Mouse (Mus musculus) gastrocnemius, postnatal 14 days (tissue): ENCODE results near the gene Kcnn1. TPM values are rescaled to one million over a fixed set of nuclear protein-coding genes. Genes with fewer than 3 reads are reported as not detected.

Experiments used
- DNase-seq: peaks from one replicate; pipeline ENCODE4 v3.0.0; 2021; ENCODE audit warnings: mixed read lengths
- intact Hi-C: fragments of 180-260 bp; cut with DNase I; formaldehyde crosslinking; loops from one replicate; pipeline ENCODE4 v1.15.1; 2025; ENCODE audit warnings: low total_unique reads
- total RNA-seq, 2 experiments: library from RNA; stranded (reverse); gene quantifications; 2 replicates each; pipeline ENCODE4 v1.2.3; 2021

The Kcnn1 gene
- total RNA-seq, 2 experiments from 2014 or later = 5.4 to 6.6 TPM

DNA sequence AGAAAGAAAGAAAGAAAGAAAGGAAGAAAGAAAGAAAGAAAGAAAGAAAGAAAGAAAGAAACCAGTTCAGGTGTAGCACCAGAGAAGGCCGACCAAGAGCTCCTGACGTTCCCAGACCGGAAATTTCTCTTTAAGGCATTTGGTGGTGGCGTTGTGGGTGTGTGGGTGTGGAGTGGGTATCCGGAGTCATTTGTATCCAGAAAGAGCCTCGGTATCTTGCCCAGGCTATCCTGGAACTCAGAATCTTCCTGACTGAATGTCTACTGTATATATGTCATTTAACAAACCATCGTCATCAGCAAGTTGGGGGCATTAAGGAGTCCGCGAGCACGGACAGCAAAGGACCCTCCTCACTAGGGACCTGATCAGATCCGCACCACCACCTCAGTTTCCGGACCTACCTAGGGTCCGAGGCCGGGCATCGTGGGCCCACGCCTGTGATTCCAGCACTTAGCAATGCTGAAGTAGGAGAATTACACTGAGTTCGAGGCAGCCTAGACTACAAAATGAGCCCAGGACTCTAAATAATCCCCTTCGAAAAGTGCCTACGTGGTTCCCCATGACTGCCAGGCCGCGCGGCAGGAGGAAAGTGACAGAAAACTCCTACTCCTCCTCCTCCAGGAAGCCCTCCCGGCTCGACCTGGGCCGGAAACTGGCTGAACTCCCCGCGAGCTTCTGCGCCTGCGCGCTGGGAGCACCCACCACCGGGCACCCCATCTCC, 9.7 kb upstream of the Kcnn1 start:
- intact Hi-C loops = no loop called here

DNA sequence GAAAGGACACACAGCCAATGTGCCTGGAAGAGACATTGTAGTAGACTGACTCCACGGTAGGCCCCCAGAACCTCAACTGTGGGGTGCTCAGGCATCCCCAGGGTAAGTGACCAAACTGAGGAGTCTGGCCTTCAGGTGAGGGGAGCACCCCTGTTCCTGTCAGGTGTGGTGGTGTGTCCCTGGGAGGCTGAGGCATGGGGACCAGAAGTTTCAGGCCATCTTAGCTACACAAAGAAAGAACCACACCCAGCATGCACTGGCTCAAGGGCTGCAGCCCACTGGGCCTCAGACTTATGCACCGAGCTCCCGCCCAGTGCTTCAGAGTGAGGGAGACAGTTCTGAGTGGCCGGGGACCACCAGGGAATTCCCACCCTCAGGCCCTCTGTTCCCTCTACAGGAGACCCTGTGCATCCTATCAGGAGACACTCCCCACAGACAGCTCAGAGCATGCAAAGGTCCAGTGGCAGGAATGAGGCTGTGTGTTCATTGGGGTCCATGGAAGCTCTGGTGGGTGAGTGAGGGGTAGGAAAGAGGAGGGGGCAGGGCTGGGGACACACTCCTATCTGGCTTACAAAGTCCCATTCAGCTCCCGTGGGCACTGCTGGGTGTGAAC, 8.2 kb upstream of the Kcnn1 start:
- intact Hi-C loops = no loop called here
- DNase-seq = no peak

More for the DNA sequence above, 9.7 kb upstream of the Kcnn1 start:
- no peak for DNase-seq

GRCm38 (mm10) chr8:70869601-70870041, 6.6 kb upstream of the Kcnn1 start:
- intact Hi-C loops = loop anchor here (2.0 kb wide), 1 partner anchor 25 kb away; no protein-coding TSS in a partner anchor
- peak; percentile 77 for DNase-seq

DNA sequence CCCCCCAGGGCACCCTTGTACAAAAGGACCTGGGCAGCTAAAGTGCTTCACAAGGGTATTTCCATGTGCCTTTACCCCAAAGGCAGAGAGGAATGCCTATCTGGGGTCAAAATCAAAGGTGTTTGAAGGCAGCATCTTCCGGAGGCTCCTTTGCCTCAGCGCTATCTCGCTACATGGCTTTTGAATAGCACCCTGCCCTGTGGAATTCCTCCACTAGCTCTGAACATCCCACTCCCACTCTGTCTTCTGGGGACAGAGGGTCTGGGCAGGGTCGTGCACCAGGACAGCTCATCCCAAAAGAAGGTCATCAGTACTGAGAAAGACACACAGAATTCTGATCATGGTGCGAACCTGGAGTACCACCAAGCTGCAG, 6.1 kb upstream of the Kcnn1 start:
- no peak for DNase-seq
- intact Hi-C loops = loop anchor here (2.0 kb wide), 1 partner anchor 24 kb away; no protein-coding TSS in a partner anchor

DNA sequence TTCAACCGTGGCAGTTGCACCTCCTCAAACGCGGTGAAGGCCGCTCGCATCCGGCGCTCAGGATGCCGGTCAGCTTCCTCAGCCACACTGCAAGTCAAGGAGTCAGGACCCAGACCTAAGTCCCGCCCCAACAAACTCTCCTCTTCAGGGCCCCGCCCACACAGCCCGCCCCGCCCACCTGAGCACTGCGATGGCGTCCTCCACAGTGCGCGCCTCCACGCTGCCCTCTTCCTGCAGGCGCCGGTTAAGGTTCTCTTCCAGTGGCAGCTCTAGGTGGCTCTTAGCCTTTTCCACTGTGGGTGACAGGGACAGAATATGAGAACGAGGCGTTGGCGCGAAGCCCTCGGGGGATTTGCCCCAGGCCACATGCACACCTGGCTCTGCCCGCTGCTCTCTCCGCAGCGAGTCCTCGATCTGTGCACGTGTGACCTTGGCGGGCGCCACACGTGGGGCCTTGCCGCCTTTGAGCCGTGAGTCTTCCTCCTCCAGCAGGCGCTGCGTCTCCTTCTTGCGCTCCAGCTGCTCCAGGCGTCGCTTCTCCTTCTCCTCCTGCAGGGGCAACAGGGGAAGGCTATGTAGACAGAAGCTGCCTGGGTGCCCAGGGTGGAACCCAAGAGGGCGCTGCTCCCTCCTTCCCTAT, 5.6 kb upstream of the Kcnn1 start:
- intact Hi-C loops = loop anchor here (2.0 kb wide), 1 partner anchor 24 kb away; no protein-coding TSS in a partner anchor
- DNase-seq = no peak

GRCm38 (mm10) chr8:70866566-70866965, 3.5 kb upstream of the Kcnn1 start:
- intact Hi-C loops = no loop called here
- no peak for DNase-seq

DNA sequence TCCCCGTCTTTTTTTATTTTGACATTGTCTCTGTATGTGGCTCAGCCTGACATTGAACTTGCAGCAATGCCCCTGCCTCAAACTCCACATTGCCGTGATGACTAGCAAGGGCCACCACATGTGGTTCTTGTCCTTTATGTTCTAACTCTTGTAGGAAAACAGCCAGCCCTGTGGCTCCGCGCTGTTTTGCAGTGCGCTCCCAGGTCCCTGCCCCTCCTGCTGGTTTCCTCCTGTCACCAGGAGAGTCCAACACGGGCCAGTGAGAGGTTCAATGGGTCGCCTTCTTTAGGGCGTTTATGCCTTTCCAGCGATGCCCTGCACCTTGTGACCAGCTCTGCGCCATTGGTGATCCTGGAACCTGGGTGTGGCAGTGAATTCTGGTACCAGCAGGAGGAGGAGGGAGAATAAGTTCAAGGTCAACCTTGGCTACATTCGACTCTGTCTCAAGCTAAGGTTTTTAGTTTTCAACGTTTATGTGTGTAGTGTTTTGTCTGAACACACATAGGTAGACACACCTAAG, 3.0 kb upstream of the Kcnn1 start:
- intact Hi-C loops = no loop called here
- DNase-seq = no peak

GRCm38 (mm10) chr8:70865350-70866000, 2.4 kb upstream of the Kcnn1 start:
- DNase-seq = peak; percentile 98
- intact Hi-C loops = no loop called here

DNA sequence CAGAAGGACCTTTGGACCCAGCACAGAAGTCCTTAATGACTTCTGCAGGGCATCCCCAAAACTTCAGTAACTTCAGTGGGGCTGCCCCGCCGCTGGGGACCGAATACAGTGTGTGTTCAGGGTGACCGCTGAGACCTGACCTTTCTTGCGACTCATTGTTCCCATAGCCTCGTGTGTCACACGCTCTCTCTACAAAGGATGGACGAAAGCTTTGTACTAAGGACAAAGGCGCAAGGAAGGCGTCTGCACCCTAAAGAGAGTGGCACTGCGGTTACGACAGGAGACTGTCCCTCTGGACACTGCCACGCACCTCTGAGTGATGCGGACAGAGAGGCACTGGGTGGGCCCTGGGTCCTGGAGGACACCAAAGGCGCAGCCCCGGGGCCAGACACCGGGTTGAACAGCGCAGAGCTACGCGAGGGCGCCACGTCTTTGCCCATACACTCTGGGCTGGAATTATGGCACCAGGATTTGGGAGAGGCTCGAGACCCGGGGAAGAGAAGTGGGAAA, 1.7 kb upstream of the Kcnn1 start:
- intact Hi-C loops = no loop called here
- no peak for DNase-seq

GRCm38 (mm10) chr8:70863956-70864711, 1.1 kb upstream of the Kcnn1 start:
- intact Hi-C loops = loop anchor here (2.0 kb wide), 1 partner anchor 15 kb away; no protein-coding TSS in a partner anchor
- peak; percentile 27 for DNase-seq

- intact Hi-C loops = no loop called here
- DNase-seq = peak; percentile 2
Measured at GRCm38 (mm10) chr8:70857516-70857915, 5.5 kb downstream of the Kcnn1 start.

GRCm38 (mm10) chr8:70856541-70857197, 6.4 kb downstream of the Kcnn1 start:
- intact Hi-C loops = no loop called here
- peak; percentile 77 for DNase-seq

DNA sequence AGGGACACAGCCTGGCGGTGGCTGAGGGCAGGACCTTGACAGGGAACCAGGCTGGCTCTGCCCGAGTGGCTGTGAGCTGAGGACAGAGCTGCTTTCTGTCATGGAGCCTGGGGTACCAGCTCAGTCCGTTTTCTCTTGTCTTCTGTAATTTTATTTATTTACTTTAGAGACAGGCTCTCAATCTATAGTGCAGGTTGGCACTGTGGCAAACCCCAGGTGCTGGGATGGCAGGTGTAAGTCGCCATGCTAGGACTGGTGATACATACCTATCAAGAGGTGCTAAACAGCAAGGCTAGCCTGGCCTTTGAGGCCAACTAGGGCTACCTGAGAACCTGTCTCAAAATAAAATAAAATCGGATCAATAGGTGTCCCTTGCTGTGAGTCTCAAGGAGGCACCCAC, 7.0 kb downstream of the Kcnn1 start:
- no peak for DNase-seq
- intact Hi-C loops = no loop called here

- DNase-seq = no peak
Measured at GRCm38 (mm10) chr8:70853863-70854262, 9.2 kb downstream of the Kcnn1 start.

DNA sequence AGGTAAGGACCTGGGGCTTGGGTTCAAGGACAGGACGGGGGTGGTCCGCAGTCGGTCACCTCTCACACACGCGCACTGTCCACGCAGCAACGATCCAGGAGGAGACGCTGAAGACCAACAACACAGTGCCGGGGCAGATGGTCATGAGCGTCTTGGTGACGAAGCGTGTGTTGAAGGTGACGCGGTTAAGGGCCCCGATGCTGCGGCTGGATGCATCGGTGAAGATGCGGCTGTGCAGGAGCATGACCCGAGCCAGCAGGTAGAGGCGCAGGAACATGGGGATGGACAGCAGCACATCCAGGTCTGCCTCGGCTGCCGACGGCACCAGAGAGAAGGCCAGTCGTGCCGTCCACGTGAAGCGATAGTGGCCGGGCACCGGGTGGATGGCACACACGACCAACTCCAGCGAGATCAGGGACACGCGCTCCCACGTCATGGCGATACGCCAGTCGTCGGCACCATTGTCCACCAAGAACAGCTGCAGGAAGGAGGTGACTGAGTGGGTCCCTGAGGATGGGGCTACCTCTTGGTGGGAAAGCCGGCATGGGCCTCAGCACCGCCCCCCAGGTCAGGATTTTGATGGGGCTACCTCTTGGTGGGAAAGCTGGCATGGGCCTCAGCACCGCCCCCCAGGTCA, 10.3 kb downstream of the Kcnn1 start:
- DNase-seq = no peak
- intact Hi-C loops = no loop called here

More at GRCm38 (mm10) chr8:70853863-70854262, 9.2 kb downstream of the Kcnn1 start:
- intact Hi-C loops = no loop called here

DNA sequence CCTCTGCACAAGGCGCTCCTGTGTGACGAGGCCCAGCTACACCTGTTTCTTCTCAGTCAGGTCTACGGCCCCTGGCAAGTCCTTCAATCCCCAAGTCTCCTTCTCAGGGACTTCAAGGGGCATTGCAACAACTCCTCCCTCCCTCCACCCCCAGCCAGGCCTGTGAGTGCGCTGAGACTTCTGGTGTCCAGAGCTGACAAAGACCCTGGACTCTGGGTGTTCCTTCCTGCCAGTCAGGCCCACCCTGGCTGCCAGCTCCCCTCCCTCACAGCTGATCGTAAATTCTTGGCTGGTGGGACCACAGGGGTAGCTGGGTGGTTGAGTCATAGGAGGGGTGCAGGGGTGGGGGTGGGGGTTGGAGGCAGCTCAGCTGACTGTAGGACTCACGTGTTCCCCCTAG, 11.2 kb downstream of the Kcnn1 start:
- intact Hi-C loops = no loop called here
- no peak for DNase-seq

DNA sequence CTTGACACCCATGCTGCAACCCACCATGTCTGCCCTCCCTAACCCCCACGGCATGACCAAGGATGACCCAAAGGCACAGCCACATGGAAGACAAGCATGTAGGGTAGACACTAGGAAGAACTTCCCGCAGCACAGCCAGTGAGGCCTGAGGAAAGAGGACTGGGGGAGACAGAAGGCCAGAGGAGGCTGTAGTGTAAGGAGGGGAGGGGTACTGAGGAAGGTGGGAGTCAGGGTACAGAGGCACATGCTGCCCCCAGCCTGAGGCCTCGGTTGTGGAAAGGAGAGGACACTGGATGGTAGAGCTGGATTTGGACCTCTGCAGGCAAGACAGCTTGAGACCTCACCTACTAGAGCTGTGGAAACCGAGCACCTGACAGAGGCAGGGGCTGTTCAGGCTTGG, 12.1 kb downstream of the Kcnn1 start:
- intact Hi-C loops = no loop called here
- no peak for DNase-seq
